ENCODE assay signal across 28 mouse cellular contexts in genomic region chr4:88535742-88536141, GRCm38 (mm10). TPM values are rescaled to one million over a fixed set of nuclear protein-coding genes. Genes with fewer than 3 reads are reported as not detected.
DNase-seq lines count a peak whose midpoint lies in the region; ATAC-seq and TF ChIP-seq lines count a peak whose summit lies in the region.
"Had no signal": no experiment of that assay in that cellular context is flagged by ENCODE, and none has a peak within 500 bp of the region (broad histone marks: within the 10 kb centered on the region; RNA-seq: fewer than 3 reads in every experiment).

No protein-coding gene starts in this region.

- no peaks in the 10 kb centered on the region for H3K27me3 ChIP-seq in heart, embryonic 12.5 days (replicated peaks)
- H3K27me3 ChIP-seq in CH12.LX (replicated peaks), result no peaks in the 10 kb centered on the region
- no peaks in the 10 kb centered on the region for H3K27me3 ChIP-seq in liver, embryonic 14.5 days (ENCODE audit: control insufficient read depth, insufficient read depth, low read length)
- H3K27me3 ChIP-seq: embryonic facial prominence, embryonic 13.5 days; hindbrain, embryonic 13.5 days; limb, embryonic 13.5 days; midbrain, embryonic 13.5 days had no signal

- no peaks in the 10 kb centered on the region for H3K36me3 ChIP-seq in heart, embryonic 12.5 days
- H3K36me3 ChIP-seq in CH12.LX (replicated peaks in 1 of 2; ENCODE audit: control insufficient read depth in 1 of 2, insufficient read depth in 1 of 2, low read length in 1 of 2), result no peaks in the 10 kb centered on the region
- no peaks in the 10 kb centered on the region for H3K36me3 ChIP-seq in liver, embryonic 14.5 days (replicated peaks; ENCODE audit: control insufficient read depth, insufficient read depth, low read depth)
- H3K36me3 ChIP-seq: embryonic facial prominence, embryonic 13.5 days; hindbrain, embryonic 13.5 days; limb, embryonic 13.5 days; midbrain, embryonic 13.5 days had no signal

- H3K27ac ChIP-seq in heart, embryonic 12.5 days (ENCODE audit: poor library complexity, severe bottlenecking), result no peak overlapping the region
- no peak overlapping the region for H3K27ac ChIP-seq in CH12.LX (ENCODE audit: insufficient read depth, low read depth)
- H3K27ac ChIP-seq in liver, embryonic 14.5 days, result peak overlapping the region; percentile 70
- H3K27ac ChIP-seq: embryonic facial prominence, embryonic 13.5 days; hindbrain, embryonic 13.5 days; limb, embryonic 13.5 days; midbrain, embryonic 13.5 days had no signal

- TF ChIP-seq EP300 in CH12.LX (IDR thresholded peaks at IDR 0.05; ENCODE audit: low read length), result no peak
- TF ChIP-seq EP300 in liver, embryonic 14.5 days (IDR thresholded peaks at IDR 0.05; ENCODE audit: low read depth), result peak; percentile 88

- peak; percentile 22; the same call in 1 of the 2 replicates for ATAC-seq in heart, embryonic 12.5 days (ENCODE audit: insufficient number of reproducible peaks, low FRiP score)
- peak; percentile 59 for ATAC-seq in common myeloid progenitor, adult 5-6 weeks (replicated peaks; ENCODE audit: low read depth, poor library complexity, severe bottlenecking)
- peak; percentile 97 for ATAC-seq in liver, embryonic 14.5 days (ENCODE audit: insufficient read depth)
- ATAC-seq: forebrain, postnatal 0 days; inflammation-experienced regulatory T-cells, adult 6 months; midbrain, embryonic 13.5 days had no signal

- no peaks in the 10 kb centered on the region for H3K79me2 ChIP-seq in CH12.LX (replicated peaks; ENCODE audit: control insufficient read depth, extremely low read depth, insufficient read depth, poor library complexity, severe bottlenecking)

- no peak overlapping the region for H3K4me3 ChIP-seq in heart, embryonic 12.5 days
- no peak overlapping the region for H3K4me3 ChIP-seq in CH12.LX (replicated peaks in 1 of 3; ENCODE audit: low read depth in 2 of 3, low read length in 2 of 3, poor library complexity in 1 of 3)
- no peak overlapping the region for H3K4me3 ChIP-seq in liver, embryonic 14.5 days (ENCODE audit: insufficient read depth in 1 of 2, low read depth in 2 of 2, low read length in 2 of 2)
- H3K4me3 ChIP-seq: embryonic facial prominence, embryonic 13.5 days; heart, adult 2 months; hindbrain, embryonic 13.5 days; limb, embryonic 13.5 days; midbrain, embryonic 13.5 days; myocyte had no signal

- in situ Hi-C loops in CH12.LX (cut with MboI; ENCODE audit: low pct_ligation_motif_present, low pct_unique_long_range_greater_than_20kb, low sequenced_read_pairs), result loop anchor here (10.0 to 25.0 kb wide), 4 partner anchors 173 to 1171 kb away; no protein-coding TSS in a partner anchor

- H3K4me2 ChIP-seq in heart, embryonic 12.5 days, result no peak overlapping the region
- H3K4me2 ChIP-seq in CH12.LX (ENCODE audit: insufficient read depth, low read depth, poor library complexity, severe bottlenecking), result no peak overlapping the region
- H3K4me2 ChIP-seq in liver, embryonic 14.5 days (ENCODE audit: low read depth), result peak overlapping the region; percentile 49
- H3K4me2 ChIP-seq: embryonic facial prominence, embryonic 13.5 days; hindbrain, embryonic 13.5 days; limb, embryonic 13.5 days; midbrain, embryonic 13.5 days had no signal

- no peak for TF ChIP-seq CTCF in CH12.LX (conservative IDR thresholded peaks at IDR 0.05 in 1 of 2, IDR thresholded peaks at IDR 0.05 in 1 of 2; ENCODE audit: low read depth in 2 of 2, low read length in 2 of 2)
- TF ChIP-seq CTCF in liver, embryonic 14.5 days (IDR thresholded peaks at IDR 0.05; ENCODE audit: low read depth), result no peak

- no peak for TF ChIP-seq RAD21 in CH12.LX (IDR thresholded peaks at IDR 0.05; ENCODE audit: low read depth, low read length)

- H3K9me3 ChIP-seq in heart, embryonic 12.5 days (replicated peaks), result no peaks in the 10 kb centered on the region
- no peaks in the 10 kb centered on the region for H3K9me3 ChIP-seq in CH12.LX (replicated peaks; ENCODE audit: low read length)
- no peaks in the 10 kb centered on the region for H3K9me3 ChIP-seq in liver, embryonic 14.5 days (ENCODE audit: control insufficient read depth, low read length)
- H3K9me3 ChIP-seq: embryonic facial prominence, embryonic 13.5 days; hindbrain, embryonic 13.5 days; limb, embryonic 13.5 days; midbrain, embryonic 13.5 days had no signal

- TF ChIP-seq POLR2A in CH12.LX (IDR thresholded peaks at IDR 0.05; ENCODE audit: low read depth, low read length), result no peak

- no peaks in the 10 kb centered on the region for H3K4me1 ChIP-seq in heart, embryonic 12.5 days (replicated peaks)
- peaks cover 3 to 14% of the 10 kb centered on the region in 2 experiments; a peak in 3 of 4 replicates for H3K4me1 ChIP-seq in CH12.LX (ENCODE audit: control insufficient read depth in 1 of 2, insufficient read depth in 2 of 2)
- peaks cover 22 to 34% of the 10 kb centered on the region in 2 experiments for H3K4me1 ChIP-seq in liver, embryonic 14.5 days (replicated peaks; ENCODE audit: control insufficient read depth in 2 of 2, insufficient read depth in 2 of 2, low read length in 1 of 2)
- H3K4me1 ChIP-seq: embryonic facial prominence, embryonic 13.5 days; hindbrain, embryonic 13.5 days; limb, embryonic 13.5 days; midbrain, embryonic 13.5 days had no signal

- dilution Hi-C loops in CH12.LX (cut with MboI; ENCODE audit: extremely low pct_ligation_motif_present, extremely low pct_unique_long_range_greater_than_20kb, low sequenced_read_pairs), result no loop called here

- H3K9ac ChIP-seq in heart, embryonic 12.5 days, result no peak overlapping the region
- H3K9ac ChIP-seq in CH12.LX (ENCODE audit: insufficient read depth, low read depth), result no peak overlapping the region
- peak overlapping the region; percentile 31 for H3K9ac ChIP-seq in liver, embryonic 14.5 days (replicated peaks)
- H3K9ac ChIP-seq: embryonic facial prominence, embryonic 13.5 days; forebrain, postnatal 0 days; hindbrain, embryonic 13.5 days; limb, embryonic 13.5 days; midbrain, embryonic 13.5 days had no signal

- WGBS in heart, embryonic 12.5 days, result 77% methylated on average over 1 of the region's 1 CpGs
- 11% methylated on average over 1 of the region's 1 CpGs for WGBS in liver, embryonic 14.5 days (ENCODE audit: insufficient replicate concordance)

- no peak for DNase-seq in heart, adult 8-10 months (ENCODE audit: low spot score)
- no peak for DNase-seq in CH12.LX (ENCODE audit: extremely low read depth)
- peak; percentile 52 to 70 (median 52) for DNase-seq in liver, embryonic 14.5 days (ENCODE audit: low read depth in 3 of 3, low spot score in 3 of 3)
- no peak for DNase-seq in gastrocnemius, postnatal 25 days
- no peak for DNase-seq in thymus, adult 18-20 months
- no peak for DNase-seq in cerebellum, postnatal 4 days (ENCODE audit: low spot score in 2 of 2)
- DNase-seq: adrenal gland, postnatal 36 days; cerebellum, adult 9-10 months; forebrain, postnatal 0 days; kidney, postnatal 4 days had no signal

TF ChIP-seq in CH12.LX, 34 proteins besides CTCF, POLR2A, EP300 and RAD21:
- TF ChIP-seq ETS1 (conservative IDR thresholded peaks at IDR 0.05; ENCODE audit: low read depth, low read length) (peak; percentile 35; the same call in 1 of the 2 replicates), NELFE (IDR thresholded peaks at IDR 0.05; ENCODE audit: low read depth, low read length) (no peak), ELF1 (IDR thresholded peaks at IDR 0.05; ENCODE audit: low read depth, low read length) (no peak), BHLHE40 (IDR thresholded peaks at IDR 0.05; ENCODE audit: low read depth, low read length) (peak; percentile 12; the same call in 1 of the 2 replicates), USF2 (conservative IDR thresholded peaks at IDR 0.05; ENCODE audit: low read depth, low read length) (no peak)

RNA-seq across cellular contexts. Expression of gene Ifnb1, which starts 13.2 kb away (rescaled TPM):
- polyA plus RNA-seq in heart, embryonic 12.5 days (2016; fragmentation: Nextera tagmentation; extraction: Ambion mirVana), result not detected in 2 replicates
- total RNA-seq in heart, adult 8-10 months (2022), result not detected
- not detected in 2 replicates for total RNA-seq in CH12.LX (2012; rRNA removed)
- not detected in 2 replicates for total RNA-seq in CH12.LX (2014; rRNA removed)
- polyA plus RNA-seq in CH12.LX (2012; ENCODE audit: insufficient read length, low read depth), result not detected in 2 replicates
- total RNA-seq in common myeloid progenitor, adult 5-6 weeks (2017), result not detected in 2 replicates
- polyA plus RNA-seq in liver, embryonic 14.5 days (2012; rRNA removed), result not detected in 2 replicates
- not detected in 2 replicates for polyA plus RNA-seq in liver, embryonic 14.5 days (2014; fragmentation: Nextera tagmentation; extraction: Ambion mirVana)
- not detected for total RNA-seq in gastrocnemius, postnatal 25 days (2021)
- total RNA-seq: adrenal gland, postnatal 36 days; forebrain, postnatal 0 days; gastrocnemius, adult 8-10 months; heart, adult 2 months; layer of hippocampus, postnatal 14 days; left cerebral cortex, postnatal 14 days had no signal
- polyA plus RNA-seq: embryonic facial prominence, embryonic 13.5 days; forebrain, postnatal 0 days; heart, adult 2 months; heart, postnatal 0 days; hindbrain, embryonic 13.5 days; inflammation-experienced regulatory T-cells, adult 6 months; kidney, embryonic 14.5 days; limb, embryonic 13.5 days; lung, embryonic 16.5 days; midbrain, embryonic 13.5 days; myocyte; neural tube, embryonic 14.5 days; small intestine, adult 2 months; stomach, embryonic 16.5 days had no signal

RNA-seq across cellular contexts. Expression of gene Ifna15, which starts 22.3 kb away (rescaled TPM):
- polyA plus RNA-seq in heart, embryonic 12.5 days (2016; fragmentation: Nextera tagmentation; extraction: Ambion mirVana), result not detected in 2 replicates
- total RNA-seq in heart, adult 8-10 months (2022), result not detected
- not detected in 2 replicates for total RNA-seq in CH12.LX (2012; rRNA removed)
- not detected in 2 replicates for total RNA-seq in CH12.LX (2014; rRNA removed)
- not detected in 2 replicates for polyA plus RNA-seq in CH12.LX (2012; ENCODE audit: insufficient read length, low read depth)
- total RNA-seq in common myeloid progenitor, adult 5-6 weeks (2017), result not detected in 2 replicates
- polyA plus RNA-seq in liver, embryonic 14.5 days (2012; rRNA removed), result not detected in 2 replicates
- polyA plus RNA-seq in liver, embryonic 14.5 days (2014; fragmentation: Nextera tagmentation; extraction: Ambion mirVana), result not detected in 2 replicates
- not detected for total RNA-seq in gastrocnemius, postnatal 25 days (2021)
- total RNA-seq: adrenal gland, postnatal 36 days; forebrain, postnatal 0 days; gastrocnemius, adult 8-10 months; heart, adult 2 months; layer of hippocampus, postnatal 14 days; left cerebral cortex, postnatal 14 days had no signal
- polyA plus RNA-seq: embryonic facial prominence, embryonic 13.5 days; forebrain, postnatal 0 days; heart, adult 2 months; heart, postnatal 0 days; hindbrain, embryonic 13.5 days; inflammation-experienced regulatory T-cells, adult 6 months; kidney, embryonic 14.5 days; limb, embryonic 13.5 days; lung, embryonic 16.5 days; midbrain, embryonic 13.5 days; myocyte; neural tube, embryonic 14.5 days; small intestine, adult 2 months; stomach, embryonic 16.5 days had no signal

RNA-seq across cellular contexts. Expression of gene Ifna14, which starts 35.9 kb away (rescaled TPM):
- not detected in 2 replicates for polyA plus RNA-seq in heart, embryonic 12.5 days (2016; fragmentation: Nextera tagmentation; extraction: Ambion mirVana)
- not detected for total RNA-seq in heart, adult 8-10 months (2022)
- total RNA-seq in CH12.LX (2012; rRNA removed) (not detected in 2 replicates), CH12.LX (2014; rRNA removed) (not detected in 2 replicates)
- polyA plus RNA-seq in CH12.LX (2012; ENCODE audit: insufficient read length, low read depth), result not detected in 2 replicates
- total RNA-seq in common myeloid progenitor, adult 5-6 weeks (2017), result not detected in 2 replicates
- polyA plus RNA-seq in liver, embryonic 14.5 days (2012; rRNA removed), result not detected in 2 replicates
- polyA plus RNA-seq in liver, embryonic 14.5 days (2014; fragmentation: Nextera tagmentation; extraction: Ambion mirVana), result not detected in 2 replicates
- total RNA-seq in gastrocnemius, postnatal 25 days (2021), result not detected
- total RNA-seq: adrenal gland, postnatal 36 days; forebrain, postnatal 0 days; gastrocnemius, adult 8-10 months; heart, adult 2 months; layer of hippocampus, postnatal 14 days; left cerebral cortex, postnatal 14 days had no signal
- polyA plus RNA-seq: embryonic facial prominence, embryonic 13.5 days; forebrain, postnatal 0 days; heart, adult 2 months; heart, postnatal 0 days; hindbrain, embryonic 13.5 days; inflammation-experienced regulatory T-cells, adult 6 months; kidney, embryonic 14.5 days; limb, embryonic 13.5 days; lung, embryonic 16.5 days; midbrain, embryonic 13.5 days; myocyte; neural tube, embryonic 14.5 days; small intestine, adult 2 months; stomach, embryonic 16.5 days had no signal

RNA-seq across cellular contexts. Expression of gene Ifna9, which starts 56.4 kb away (rescaled TPM):
- polyA plus RNA-seq in heart, embryonic 12.5 days (2016; fragmentation: Nextera tagmentation; extraction: Ambion mirVana), result not detected in 2 replicates
- not detected for total RNA-seq in heart, adult 8-10 months (2022)
- total RNA-seq in CH12.LX (2012; rRNA removed) (not detected in 2 replicates), CH12.LX (2014; rRNA removed) (not detected in 2 replicates)
- polyA plus RNA-seq in CH12.LX (2012; ENCODE audit: insufficient read length, low read depth), result not detected in 2 replicates
- total RNA-seq in common myeloid progenitor, adult 5-6 weeks (2017), result not detected in 2 replicates
- not detected in 2 replicates for polyA plus RNA-seq in liver, embryonic 14.5 days (2012; rRNA removed)
- not detected in 2 replicates for polyA plus RNA-seq in liver, embryonic 14.5 days (2014; fragmentation: Nextera tagmentation; extraction: Ambion mirVana)
- not detected for total RNA-seq in gastrocnemius, postnatal 25 days (2021)
- total RNA-seq: adrenal gland, postnatal 36 days; forebrain, postnatal 0 days; gastrocnemius, adult 8-10 months; heart, adult 2 months; layer of hippocampus, postnatal 14 days; left cerebral cortex, postnatal 14 days had no signal
- polyA plus RNA-seq: embryonic facial prominence, embryonic 13.5 days; forebrain, postnatal 0 days; heart, adult 2 months; heart, postnatal 0 days; hindbrain, embryonic 13.5 days; inflammation-experienced regulatory T-cells, adult 6 months; kidney, embryonic 14.5 days; limb, embryonic 13.5 days; lung, embryonic 16.5 days; midbrain, embryonic 13.5 days; myocyte; neural tube, embryonic 14.5 days; small intestine, adult 2 months; stomach, embryonic 16.5 days had no signal

Comparison
In these comparisons a context has a peak if more than half of its experiments do, and no peak if none do; other contexts are left out.
1. ATAC-seq: peak in every context shown above with its lines; median percentile 97 in liver, embryonic 14.5 days; 59 in common myeloid progenitor, adult 5-6 weeks; 22 in heart, embryonic 12.5 days.
2. DNase-seq: peak in liver, embryonic 14.5 days (3 of 3); none in heart, adult 8-10 months (single experiment), CH12.LX (single experiment), gastrocnemius, postnatal 25 days (single experiment), thymus, adult 18-20 months (0 of 2) and cerebellum, postnatal 4 days (0 of 2).